Mouse (Mus musculus) MEL (cell line): ENCODE measurements around the gene Gtf2i. TPM values are rescaled to one million over a fixed set of nuclear protein-coding genes. Genes with fewer than 3 reads are reported as not detected.

Experiments used
- DNase-seq: peaks from one replicate; pipeline ENCODE4 v3.0.0; 2011; ENCODE audit warnings: low read depth, low spot score
- H3K27ac ChIP-seq: 2 replicates; pipeline ENCODE4 v1.5.1; 2012; ENCODE audit warnings: low read depth, mild to moderate bottlenecking, control low read depth, low read length, moderate library complexity; ENCODE audit not compliant: control insufficient read depth
- H3K27me3 ChIP-seq, 2 experiments: fragments of 150-350 bp in 1 of 2; sonication (generic) in 1 of 2; 2 replicates each; pipeline ENCODE4 v1.6.1; 2012; ENCODE audit warnings: low read length in 2 of 2, mild to moderate bottlenecking in 2 of 2, improper control_type of control experiment in 1 of 2, moderate library complexity in 1 of 2; ENCODE audit not compliant: insufficient read depth in 2 of 2, control insufficient read depth in 1 of 2
- H3K36me3 ChIP-seq, 2 experiments: 2 replicates each; pipeline ENCODE4 v1.6.1; 2012 to 2014; ENCODE audit warnings: low read length in 2 of 2, improper control_type of control experiment in 1 of 2, inconsistent platforms in 1 of 2, mild to moderate bottlenecking in 1 of 2; ENCODE audit not compliant: insufficient read depth in 2 of 2, control insufficient read depth in 1 of 2
- H3K4me1 ChIP-seq, 2 experiments: fragments of 150-350 bp in 1 of 2; sonication (generic) in 1 of 2; 2 replicates each; pipeline ENCODE4 v1.6.1; 2012; ENCODE audit warnings: low read length in 2 of 2, improper control_type of control experiment in 1 of 2, mild to moderate bottlenecking in 1 of 2; ENCODE audit not compliant: insufficient read depth in 2 of 2, control insufficient read depth in 1 of 2
- H3K4me3 ChIP-seq, 2 experiments: fragments of 150-350 bp in 1 of 2; sonication (generic) in 1 of 2; 2 replicates each; pipeline ENCODE4 v1.5.1; 2012; ENCODE audit warnings: low read depth in 2 of 2, low read length in 2 of 2, mild to moderate bottlenecking in 2 of 2, moderate library complexity in 2 of 2, control low read depth in 1 of 2, improper control_type of control experiment in 1 of 2; ENCODE audit not compliant: control insufficient read depth in 1 of 2, insufficient read depth in 1 of 2
- H3K79me2 ChIP-seq: 2 replicates; pipeline ENCODE4 v1.6.1; 2012; ENCODE audit warnings: mild to moderate bottlenecking, low read length, moderate library complexity; ENCODE audit not compliant: control insufficient read depth, poor library complexity, insufficient read depth
- H3K9ac ChIP-seq: 2 replicates; pipeline ENCODE4 v1.6.1; 2012; ENCODE audit warnings: low read depth, mild to moderate bottlenecking, control low read depth, low read length, moderate library complexity; ENCODE audit not compliant: control insufficient read depth, poor library complexity, severe bottlenecking
- H3K9me3 ChIP-seq: fragments of 150-350 bp; sonication (generic); replicated peaks from 2 replicates; pipeline ENCODE4 v1.6.1; 2012; ENCODE audit warnings: mild to moderate bottlenecking, low read length, improper control_type of control experiment, moderate library complexity; ENCODE audit not compliant: insufficient read depth
- ELF1 ChIP-seq: IDR thresholded peaks from 2 replicates; pipeline ENCODE4 v1.6.1; 2014; ENCODE audit warnings: low read depth, mild to moderate bottlenecking, inconsistent platforms, low read length, improper control_type of control experiment, moderate library complexity
- GATA1 ChIP-seq: IDR thresholded peaks from 2 replicates; pipeline ENCODE4 v1.6.1; 2011; ENCODE audit warnings: low read depth, low read length, improper control_type of control experiment
- JUND ChIP-seq: IDR thresholded peaks from 2 replicates; pipeline ENCODE4 v1.6.1; 2011; ENCODE audit warnings: low read depth, mild to moderate bottlenecking, improper control_type of control experiment, low read length
- KAT2A ChIP-seq: conservative IDR thresholded peaks from 2 replicates; pipeline ENCODE4 v1.6.1; 2012; ENCODE audit warnings: low read depth, low read length, improper control_type of control experiment, inconsistent platforms
- MEF2A ChIP-seq: IDR thresholded peaks from 2 replicates; pipeline ENCODE4 v1.6.1; 2014; ENCODE audit warnings: low read depth, mild to moderate bottlenecking, inconsistent platforms, low read length, improper control_type of control experiment; ENCODE audit not compliant: poor library complexity, insufficient replicate concordance, severe bottlenecking; ENCODE audit errors: extremely low read depth
- MXI1 ChIP-seq: IDR thresholded peaks from 2 replicates; pipeline ENCODE4 v1.6.1; 2011; ENCODE audit warnings: mild to moderate bottlenecking, low read depth, low read length, improper control_type of control experiment
- MYB ChIP-seq: IDR thresholded peaks from 2 replicates; pipeline ENCODE4 v1.6.1; 2011; ENCODE audit warnings: mild to moderate bottlenecking, low read depth, low read length, improper control_type of control experiment
- NELFE ChIP-seq: IDR thresholded peaks from 2 replicates; pipeline ENCODE4 v1.6.1; 2011; ENCODE audit warnings: low read depth, low read length, improper control_type of control experiment
- NRF1 ChIP-seq: IDR thresholded peaks from 2 replicates; pipeline ENCODE4 v1.6.1; 2014; ENCODE audit warnings: low read depth, mild to moderate bottlenecking, inconsistent platforms, low read length, improper control_type of control experiment, moderate library complexity; ENCODE audit not compliant: poor library complexity, insufficient read depth, severe bottlenecking
- POLR2AphosphoS2 ChIP-seq: IDR thresholded peaks from 2 replicates; pipeline ENCODE4 v1.6.1; 2011; ENCODE audit warnings: low read length, improper control_type of control experiment
- POLR2AphosphoS5 ChIP-seq: IDR thresholded peaks from 2 replicates; pipeline ENCODE4 v1.6.1; 2012; ENCODE audit warnings: low read depth, borderline replicate concordance, mild to moderate bottlenecking, inconsistent platforms, low read length, moderate library complexity, mixed read lengths
- SIN3A ChIP-seq: IDR thresholded peaks from 2 replicates; pipeline ENCODE4 v1.6.1; 2012; ENCODE audit warnings: low read length, improper control_type of control experiment, inconsistent platforms
- TAL1 ChIP-seq: IDR thresholded peaks from 2 replicates; pipeline ENCODE4 v1.6.1; 2012; ENCODE audit warnings: mild to moderate bottlenecking, inconsistent platforms, low read length, moderate library complexity, mixed read lengths
- TBP ChIP-seq: IDR thresholded peaks from 2 replicates; pipeline ENCODE4 v1.8.0; 2011; ENCODE audit warnings: low read depth, low read length, improper control_type of control experiment
- TCF12 ChIP-seq: IDR thresholded peaks from 2 replicates; pipeline ENCODE4 v1.6.1; 2014; ENCODE audit warnings: low read depth, mild to moderate bottlenecking, inconsistent platforms, low read length, improper control_type of control experiment, moderate library complexity
- USF2 ChIP-seq, 2 experiments: IDR thresholded peaks; 2 replicates each; pipeline ENCODE4 v1.6.1; 2011 to 2012; ENCODE audit warnings: improper control_type of control experiment in 2 of 2, low read length in 2 of 2, borderline replicate concordance in 1 of 2, inconsistent platforms in 1 of 2, low read depth in 1 of 2, mild to moderate bottlenecking in 1 of 2; ENCODE audit not compliant: insufficient read depth in 1 of 2
- ZMIZ1 ChIP-seq: IDR thresholded peaks from 2 replicates; pipeline ENCODE4 v1.6.1; 2012; ENCODE audit warnings: low read depth, mild to moderate bottlenecking, inconsistent platforms, low read length, improper control_type of control experiment, moderate library complexity
- polyA plus RNA-seq, 2 experiments: library from polyadenylated mRNA; stranded (reverse) in 1 of 2; unstranded in 1 of 2; fragments of >175 nt in 1 of 2; fragments of >200 nt in 1 of 2; gene quantifications; 2 replicates each; pipeline versions ENCODE4 v1.2.1 to v1.2.4; 2012; ENCODE audit warnings: low replicate concordance in 2 of 2, low read depth in 1 of 2; ENCODE audit not compliant: insufficient read length in 2 of 2, insufficient read depth in 1 of 2, missing spikeins in 1 of 2
- total RNA-seq: library from RNA; depleted of rRNA; stranded (reverse); fragments of 300-350 nt; gene quantifications from 2 replicates; pipeline ENCODE4 v1.2.3, GENCODE M21; 2012

Gtf2i gene
- total and polyA plus RNA-seq, 3 experiments, result 46.7 to 151 (median 128) TPM

GRCm38 (mm10) chr5:134268751-134269150 is 45.8 kb downstream of the Gtf2i start:
- H3K4me3 ChIP-seq, result no peak overlapping the region
- DNase-seq, result no peak
- H3K27ac ChIP-seq, result no peak overlapping the region
- no peaks in the 10 kb centered on the region for H3K79me2 ChIP-seq
- no peak overlapping the region for H3K9ac ChIP-seq
- H3K9me3 ChIP-seq, result no peaks in the 10 kb centered on the region
- no peaks in the 10 kb centered on the region for H3K27me3 ChIP-seq
- H3K36me3 ChIP-seq, result peaks cover 0 to 18% of the 10 kb centered on the region in 2 experiments; a peak in 2 of 4 replicates
- no peak for TF ChIP-seq POLR2AphosphoS5
- TF ChIP-seq GATA1, result no peak
- no peak for TF ChIP-seq KAT2A
- TF ChIP-seq SIN3A, result no peak
- no peak for TF ChIP-seq NELFE
- no peak for TF ChIP-seq NRF1
- TF ChIP-seq MXI1, result no peak
- no peak for TF ChIP-seq POLR2AphosphoS2
- no peak for TF ChIP-seq USF2 (IDR thresholded peaks at IDR 0.05; ENCODE audit: borderline replicate concordance in 1 of 2, insufficient read depth in 1 of 2, low read depth in 1 of 2, low read length in 2 of 2)
- no peak for TF ChIP-seq MYB
- TF ChIP-seq TBP, result no peak
- no peak for TF ChIP-seq TAL1
- no peak for TF ChIP-seq ZMIZ1
- H3K4me1 ChIP-seq, result no peaks in the 10 kb centered on the region

- Histone ChIP-seq H3K27me3 (no peaks in the 10 kb centered on the region), H3K4me1 (no peaks in the 10 kb centered on the region), H3K9ac (no peak overlapping the region), H3K9me3 (no peaks in the 10 kb centered on the region), H3K79me2 (no peaks in the 10 kb centered on the region), H3K27ac (no peak overlapping the region), H3K36me3 (peaks cover 0 to 22% of the 10 kb centered on the region in 2 experiments; a peak in 2 of 4 replicates), H3K4me3 (no peak overlapping the region)
- TF ChIP-seq TCF12 (no peak), MEF2A (no peak), JUND (no peak), POLR2AphosphoS5 (no peak), ELF1 (no peak)
- DNase-seq, result no peak
Observed at GRCm38 (mm10) chr5:134266404-134266803, 48.2 kb downstream of the Gtf2i start.
